Mouse (Mus musculus): ENCODE measurements at regions not wholly inside any gene's neighbourhood (a gene's known extent, or its start where the extent isn't known, plus 50 kb on each side); places are given as distances from the start of the nearest gene placed in this dataset.

DNA sequence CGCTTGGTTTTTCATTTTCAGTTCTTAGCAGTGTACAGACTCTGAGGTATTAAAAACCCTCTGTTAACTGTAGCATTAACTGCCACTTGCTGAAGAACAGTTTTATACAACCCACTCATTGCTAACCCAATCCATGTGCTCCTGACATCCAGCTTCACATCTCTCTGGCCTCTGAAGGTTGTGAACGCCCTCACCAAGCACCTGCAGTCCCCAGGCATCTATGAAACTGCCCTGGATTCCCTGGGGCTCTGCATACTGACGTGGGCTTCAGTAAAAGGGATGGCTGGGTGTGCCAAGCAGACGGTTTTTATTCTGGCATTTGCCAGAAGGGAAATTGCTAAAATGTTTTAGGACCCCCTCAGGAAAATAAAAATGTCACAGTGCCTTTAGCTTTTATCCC lies 2232.2 kb upstream of the Gm7489 start:
- Histone ChIP-seq H3K9me3 (ENCODE audit: control insufficient read depth, low read length) (peaks cover 2% of the 10 kb centered on the region; the same call in 1 of the 2 replicates), H3K4me2 (ENCODE audit: low read depth, low read length) (no peak overlapping the region), H3K4me3 (ENCODE audit: low read length) (no peak overlapping the region), H3K36me3 (ENCODE audit: control insufficient read depth, insufficient read depth, low read length) (no peaks in the 10 kb centered on the region), H3K27ac (ENCODE audit: low read length) (no peak overlapping the region), H3K4me1 (replicated peaks; ENCODE audit: control insufficient read depth, insufficient read depth, low read length) (no peaks in the 10 kb centered on the region), H3K9ac (ENCODE audit: low read length) (no peak overlapping the region), H3K27me3 (ENCODE audit: control insufficient read depth, insufficient read depth, low read depth, low read length) (no peaks in the 10 kb centered on the region)
- 63% methylated on average over 4 of the region's 4 CpGs for WGBS
- ATAC-seq (ENCODE audit: low read depth): no peak

- Histone ChIP-seq H3K9me3 (ENCODE audit: control insufficient read depth, low read length) (peaks cover 3% of the 10 kb centered on the region; the same call in 1 of the 2 replicates), H3K4me1 (replicated peaks; ENCODE audit: control insufficient read depth, insufficient read depth, low read length) (no peaks in the 10 kb centered on the region), H3K9ac (ENCODE audit: low read length) (no peak overlapping the region), H3K36me3 (ENCODE audit: control insufficient read depth, insufficient read depth, low read length) (no peaks in the 10 kb centered on the region), H3K4me3 (ENCODE audit: low read length) (no peak overlapping the region), H3K27me3 (ENCODE audit: control insufficient read depth, insufficient read depth, low read depth, low read length) (no peaks in the 10 kb centered on the region), H3K4me2 (ENCODE audit: low read depth, low read length) (no peak overlapping the region), H3K27ac (ENCODE audit: low read length) (no peak overlapping the region)
- WGBS: 92% methylated on average over 1 of the region's 1 CpGs
- ATAC-seq (ENCODE audit: low read depth): no peak
Observed at GRCm38 (mm10) chr15:51657621-51658020, 2227.1 kb upstream of the Gm7489 start.

GRCm38 (mm10) chr15:51668340-51668739 lies 2216.4 kb upstream of the Gm7489 start:
- H3K4me2 ChIP-seq (ENCODE audit: low read depth, low read length): no peak overlapping the region
- H3K36me3 ChIP-seq (ENCODE audit: control insufficient read depth, insufficient read depth, low read length): no peaks in the 10 kb centered on the region
- no peaks in the 10 kb centered on the region for H3K27me3 ChIP-seq (ENCODE audit: control insufficient read depth, insufficient read depth, low read depth, low read length)
- WGBS: 42% methylated on average over 3 of the region's 3 CpGs
- H3K9ac ChIP-seq (ENCODE audit: low read length): no peak overlapping the region
- no peaks in the 10 kb centered on the region for H3K9me3 ChIP-seq (ENCODE audit: control insufficient read depth, low read length)
- no peak overlapping the region for H3K4me3 ChIP-seq (ENCODE audit: low read length)
- ATAC-seq (ENCODE audit: low read depth): no peak
- no peak overlapping the region for H3K27ac ChIP-seq (ENCODE audit: low read length)
- peaks cover 2% of the 10 kb centered on the region; the same call in 1 of the 2 replicates for H3K4me1 ChIP-seq (replicated peaks; ENCODE audit: control insufficient read depth, insufficient read depth, low read length)

DNA sequence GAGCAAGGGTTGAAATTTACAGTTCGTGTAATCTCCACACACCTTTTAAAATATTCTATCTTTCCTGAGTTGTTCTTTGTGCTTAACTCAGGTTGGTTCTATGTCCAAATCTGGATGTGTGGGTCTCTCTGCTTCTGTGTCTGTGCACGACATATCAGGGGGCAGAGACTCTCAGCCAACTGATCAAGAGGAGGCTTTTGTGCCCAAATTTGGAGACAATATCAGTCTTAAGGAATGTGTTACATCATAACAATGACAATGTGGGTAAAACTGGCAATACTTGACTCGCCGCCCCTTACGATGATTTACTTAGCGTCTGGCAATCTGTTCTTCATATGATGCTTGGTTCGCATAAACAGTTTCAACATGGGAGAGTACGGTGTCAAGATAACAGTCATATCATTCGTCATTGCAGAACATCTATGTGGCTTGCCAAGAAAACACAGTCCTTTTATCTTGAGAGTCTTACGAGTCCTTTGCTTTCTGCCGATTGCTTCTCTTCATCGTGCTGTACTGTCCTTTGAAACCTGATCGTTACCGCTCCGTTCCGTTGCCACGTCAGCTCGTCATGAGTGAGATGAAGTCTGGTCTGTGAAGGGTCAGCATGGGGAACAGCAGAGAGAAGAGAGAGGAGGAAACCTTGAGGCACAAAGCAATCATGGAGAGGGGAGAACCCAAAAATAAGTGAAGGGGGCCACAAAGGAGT lies 2212.9 kb upstream of the Gm7489 start:
- H3K27ac ChIP-seq (ENCODE audit: low read length): peak overlapping the region; percentile 48
- H3K4me2 ChIP-seq (ENCODE audit: low read depth, low read length): peak overlapping the region; percentile 49
- peak; percentile 81 for ATAC-seq (ENCODE audit: low read depth)
- peak overlapping the region; percentile 1; the same call in 1 of the 2 replicates for H3K9ac ChIP-seq (ENCODE audit: low read length)
- peak overlapping the region; percentile 13 for H3K4me3 ChIP-seq (ENCODE audit: low read length)
- 36% methylated on average over 18 of the region's 18 CpGs for WGBS
- no peaks in the 10 kb centered on the region for H3K9me3 ChIP-seq (ENCODE audit: control insufficient read depth, low read length)
- H3K27me3 ChIP-seq (ENCODE audit: control insufficient read depth, insufficient read depth, low read depth, low read length): no peaks in the 10 kb centered on the region
- peaks cover 5% of the 10 kb centered on the region; the same call in 1 of the 2 replicates for H3K4me1 ChIP-seq (replicated peaks; ENCODE audit: control insufficient read depth, insufficient read depth, low read length)
- H3K36me3 ChIP-seq (ENCODE audit: control insufficient read depth, insufficient read depth, low read length): no peaks in the 10 kb centered on the region

- Histone ChIP-seq H3K9me3 (ENCODE audit: control insufficient read depth, low read length) (no peaks in the 10 kb centered on the region), H3K4me2 (ENCODE audit: low read depth, low read length) (no peak overlapping the region), H3K36me3 (ENCODE audit: control insufficient read depth, insufficient read depth, low read length) (no peaks in the 10 kb centered on the region), H3K9ac (ENCODE audit: low read length) (no peak overlapping the region), H3K27me3 (ENCODE audit: control insufficient read depth, insufficient read depth, low read depth, low read length) (no peaks in the 10 kb centered on the region), H3K4me1 (replicated peaks; ENCODE audit: control insufficient read depth, insufficient read depth, low read length) (peaks cover 6% of the 10 kb centered on the region; the same call in 1 of the 2 replicates), H3K4me3 (ENCODE audit: low read length) (no peak overlapping the region), H3K27ac (ENCODE audit: low read length) (no peak overlapping the region)
- WGBS: 75% methylated on average over 1 of the region's 1 CpGs
- no peak for ATAC-seq (ENCODE audit: low read depth)
Observed at GRCm38 (mm10) chr15:51673483-51673882, 2211.2 kb upstream of the Gm7489 start.

GRCm38 (mm10) chr15:51675291-51675690 lies 2209.4 kb upstream of the Gm7489 start:
- 63% methylated on average over 4 of the region's 4 CpGs for WGBS
- Histone ChIP-seq H3K9me3 (ENCODE audit: control insufficient read depth, low read length) (no peaks in the 10 kb centered on the region), H3K9ac (ENCODE audit: low read length) (no peak overlapping the region), H3K27ac (ENCODE audit: low read length) (no peak overlapping the region), H3K27me3 (ENCODE audit: control insufficient read depth, insufficient read depth, low read depth, low read length) (no peaks in the 10 kb centered on the region), H3K4me3 (ENCODE audit: low read length) (no peak overlapping the region), H3K36me3 (ENCODE audit: control insufficient read depth, insufficient read depth, low read length) (no peaks in the 10 kb centered on the region), H3K4me2 (ENCODE audit: low read depth, low read length) (no peak overlapping the region), H3K4me1 (replicated peaks; ENCODE audit: control insufficient read depth, insufficient read depth, low read length) (peaks cover 6% of the 10 kb centered on the region; the same call in 1 of the 2 replicates)
- no peak for ATAC-seq (ENCODE audit: low read depth)

DNA sequence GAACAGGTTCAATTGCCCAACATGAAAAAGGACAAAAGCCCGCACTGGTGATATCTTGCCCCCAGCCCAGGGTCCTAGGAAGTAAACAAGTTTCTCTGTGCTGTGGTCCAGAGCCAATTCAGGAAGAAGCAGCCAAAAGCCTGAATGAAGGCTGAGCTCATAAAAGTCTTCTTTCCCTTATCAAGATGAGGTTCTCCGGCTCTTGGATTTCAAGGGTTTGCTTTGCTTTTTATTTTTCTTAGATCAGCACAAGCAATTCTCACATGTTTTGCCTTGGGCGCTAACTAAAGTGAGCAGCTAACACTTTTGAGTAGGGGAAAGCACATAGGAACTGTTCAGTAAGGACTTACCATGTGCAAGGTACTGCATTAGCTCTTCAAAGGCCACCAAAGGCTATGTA lies 2208.0 kb upstream of the Gm7489 start:
- ATAC-seq (ENCODE audit: low read depth): no peak
- no peak overlapping the region for H3K9ac ChIP-seq (ENCODE audit: low read length)
- no peaks in the 10 kb centered on the region for H3K36me3 ChIP-seq (ENCODE audit: control insufficient read depth, insufficient read depth, low read length)
- no peak overlapping the region for H3K4me3 ChIP-seq (ENCODE audit: low read length)
- no peak overlapping the region for H3K27ac ChIP-seq (ENCODE audit: low read length)
- no peaks in the 10 kb centered on the region for H3K27me3 ChIP-seq (ENCODE audit: control insufficient read depth, insufficient read depth, low read depth, low read length)
- H3K4me2 ChIP-seq (ENCODE audit: low read depth, low read length): no peak overlapping the region
- H3K9me3 ChIP-seq (ENCODE audit: control insufficient read depth, low read length): no peaks in the 10 kb centered on the region
- WGBS: 60% methylated on average over 3 of the region's 3 CpGs
- H3K4me1 ChIP-seq (replicated peaks; ENCODE audit: control insufficient read depth, insufficient read depth, low read length): peaks cover 6% of the 10 kb centered on the region; the same call in 1 of the 2 replicates

GRCm38 (mm10) chr15:51677266-51677665 lies 2207.4 kb upstream of the Gm7489 start:
- WGBS: 73% methylated on average over 4 of the region's 4 CpGs
- no peak overlapping the region for H3K4me3 ChIP-seq (ENCODE audit: low read length)

GRCm38 (mm10) chr15:51679186-51679902 lies 2205.4 kb upstream of the Gm7489 start:
- 62% methylated on average over 12 of the region's 12 CpGs for WGBS
- H3K4me3 ChIP-seq (ENCODE audit: low read length): no peak overlapping the region
- ATAC-seq (ENCODE audit: low read depth): no peak
- no peak overlapping the region for H3K9ac ChIP-seq (ENCODE audit: low read length)
- no peak overlapping the region for H3K4me2 ChIP-seq (ENCODE audit: low read depth, low read length)
- no peaks in the 10 kb centered on the region for H3K36me3 ChIP-seq (ENCODE audit: control insufficient read depth, insufficient read depth, low read length)
- no peak overlapping the region for H3K27ac ChIP-seq (ENCODE audit: low read length)
- H3K9me3 ChIP-seq (ENCODE audit: control insufficient read depth, low read length): no peaks in the 10 kb centered on the region
- H3K4me1 ChIP-seq (replicated peaks; ENCODE audit: control insufficient read depth, insufficient read depth, low read length): 0 out of 2 replicates have a peak, but pooled peaks cover 3% of the 10 kb centered on the region
- no peaks in the 10 kb centered on the region for H3K27me3 ChIP-seq (ENCODE audit: control insufficient read depth, insufficient read depth, low read depth, low read length)

More at GRCm38 (mm10) chr15:51677266-51677665, 2207.4 kb upstream of the Gm7489 start:
- Histone ChIP-seq H3K27me3 (ENCODE audit: control insufficient read depth, insufficient read depth, low read depth, low read length) (no peaks in the 10 kb centered on the region), H3K9me3 (ENCODE audit: control insufficient read depth, low read length) (no peaks in the 10 kb centered on the region), H3K36me3 (ENCODE audit: control insufficient read depth, insufficient read depth, low read length) (no peaks in the 10 kb centered on the region), H3K4me2 (ENCODE audit: low read depth, low read length) (no peak overlapping the region), H3K9ac (ENCODE audit: low read length) (no peak overlapping the region), H3K4me1 (replicated peaks; ENCODE audit: control insufficient read depth, insufficient read depth, low read length) (peaks cover 3% of the 10 kb centered on the region; the same call in 1 of the 2 replicates), H3K27ac (ENCODE audit: low read length) (no peak overlapping the region)
- ATAC-seq (ENCODE audit: low read depth): no peak

Measured in lung, embryonic 16.5 days (tissue).